Mouse (Mus musculus) urinary bladder, postnatal 10 days (tissue): ENCODE results near the gene Gucy2g.
"Not testable (repeated sequence)": the region's sequence is repeated elsewhere in the genome, so short reads cannot be mapped to it uniquely, and the experiment has no call there.

Source experiments
- DNase-seq: peaks from one replicate; pipeline ENCODE4 v3.0.0; 2022; ENCODE audit warnings: low spot score

Gucy2g gene

GRCm38 (mm10) chr19:55207205-55207604 is 33.8 kb downstream of the Gucy2g start:
- DNase-seq: no peak

DNA sequence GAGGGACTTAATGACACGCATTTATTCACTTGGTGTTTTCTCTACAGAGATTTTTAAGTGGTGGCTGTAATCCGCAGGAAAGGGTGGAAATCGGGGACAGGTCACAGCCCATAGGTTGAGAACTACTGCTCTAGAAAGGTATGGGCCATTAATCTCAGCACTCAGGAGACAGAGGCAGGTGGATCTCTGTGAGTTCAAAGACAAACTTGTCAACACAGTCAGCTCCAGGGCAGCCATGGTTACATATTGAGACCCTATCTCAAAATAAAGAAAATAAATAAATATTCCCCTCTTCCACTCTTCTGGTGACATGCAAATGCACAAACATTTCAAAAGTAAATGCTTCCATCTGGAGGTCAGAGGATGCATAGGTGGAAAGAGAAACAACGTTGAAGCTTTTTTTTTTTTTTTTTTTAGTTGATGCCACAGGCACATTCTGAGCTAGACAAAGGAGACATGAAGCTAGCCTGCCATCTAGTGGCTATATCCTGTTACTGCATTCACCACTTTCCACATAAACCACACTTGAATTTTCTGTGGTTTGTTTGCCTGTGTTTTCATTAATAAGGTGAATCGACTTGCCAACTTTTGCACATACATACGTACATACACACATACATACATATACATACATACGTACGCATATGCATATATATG is 34.4 kb downstream of the Gucy2g start:
- DNase-seq: no peak

GRCm38 (mm10) chr19:55198303-55198702 is 42.7 kb downstream of the Gucy2g start:
- DNase-seq: no peak

- no peak for DNase-seq
These were observed 45.5 kb downstream of the Gucy2g start for GRCm38 (mm10) chr19:55195574-55195973.

DNA sequence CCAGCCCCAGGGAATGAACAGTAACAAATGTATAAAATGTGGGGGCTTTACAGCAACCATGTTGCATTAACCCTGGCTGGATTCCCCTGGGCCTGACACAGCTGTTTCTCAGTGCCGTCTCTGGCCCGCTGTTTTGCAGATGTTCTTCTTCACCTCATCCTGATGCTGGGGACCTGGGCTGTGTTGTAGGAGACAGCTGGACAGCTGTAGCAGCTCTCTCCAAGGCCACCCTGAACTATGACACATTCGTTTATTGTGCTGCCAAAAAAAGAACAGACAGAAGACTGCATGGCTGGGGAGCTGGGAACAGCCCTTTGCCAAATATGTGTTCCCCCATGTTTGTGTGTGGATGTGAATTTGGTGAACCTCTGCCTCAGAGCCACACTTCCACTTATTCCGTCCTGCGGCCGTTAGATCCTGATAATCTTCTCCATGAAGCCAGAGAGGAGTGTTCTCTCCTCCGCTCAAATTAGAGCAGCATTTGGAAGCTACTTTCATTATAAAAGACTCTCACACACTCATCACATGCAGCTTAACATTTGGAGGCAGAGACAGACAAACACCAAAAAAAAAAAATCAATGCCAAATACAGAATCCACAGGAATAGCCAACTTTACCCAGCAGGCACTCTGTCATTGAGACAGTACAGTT is 46.4 kb downstream of the Gucy2g start:
- no peak for DNase-seq

GRCm38 (mm10) chr19:55193717-55194394 is 47.2 kb downstream of the Gucy2g start:
- no peak for DNase-seq

DNA sequence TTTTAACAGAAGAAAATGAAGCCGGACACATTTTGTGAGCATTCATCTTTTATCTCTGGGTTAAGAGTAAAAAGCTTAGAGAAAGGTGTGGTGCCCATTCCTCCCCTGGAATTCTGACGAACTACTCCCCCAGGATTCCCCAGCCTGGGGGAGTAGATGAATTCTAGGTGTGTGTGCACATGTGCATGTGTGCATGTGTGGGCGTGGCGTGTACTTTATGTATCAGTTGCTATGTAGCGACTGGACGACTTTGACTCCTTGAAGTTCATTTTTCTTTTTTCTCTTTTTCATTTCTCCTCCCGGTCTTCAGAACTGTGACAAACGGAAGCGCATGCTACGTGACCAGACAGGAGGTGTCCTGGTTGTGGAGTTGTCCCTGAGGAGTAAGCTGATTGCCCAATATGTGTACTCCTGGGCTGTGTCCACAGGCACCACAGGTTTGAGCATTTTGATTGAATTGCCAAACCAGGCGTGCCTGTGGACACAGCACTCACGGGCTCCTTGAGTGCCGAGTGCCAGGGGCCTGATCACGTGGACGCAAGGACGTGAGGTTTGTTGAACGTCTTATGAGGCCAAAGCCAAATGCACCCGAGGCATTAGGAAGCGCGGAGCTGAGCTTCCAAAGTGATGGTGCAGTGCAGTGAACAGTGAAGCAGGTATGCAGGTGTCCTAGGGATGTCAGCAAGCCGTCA is 48.6 kb downstream of the Gucy2g start:
- DNase-seq: no peak

DNA sequence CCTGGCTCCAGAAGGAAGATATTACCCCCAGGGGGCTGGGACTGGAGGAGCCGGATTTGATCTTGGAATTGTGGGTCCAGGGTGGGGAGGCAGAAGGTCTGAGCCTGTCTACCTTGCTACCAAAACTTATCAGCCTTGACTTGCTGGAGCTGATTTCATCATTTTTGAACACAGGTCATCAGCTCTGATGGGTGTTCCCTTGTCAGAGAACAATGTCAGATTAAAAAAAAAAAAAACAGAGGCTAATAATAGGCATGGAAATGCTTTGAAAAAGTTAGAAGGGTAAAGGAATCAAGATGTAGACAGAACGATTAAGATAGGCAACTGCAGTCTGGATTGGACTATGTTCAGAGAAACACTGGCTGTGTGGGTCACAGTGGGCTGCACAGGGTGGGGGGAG is 49.4 kb downstream of the Gucy2g start:
- no peak for DNase-seq

DNA sequence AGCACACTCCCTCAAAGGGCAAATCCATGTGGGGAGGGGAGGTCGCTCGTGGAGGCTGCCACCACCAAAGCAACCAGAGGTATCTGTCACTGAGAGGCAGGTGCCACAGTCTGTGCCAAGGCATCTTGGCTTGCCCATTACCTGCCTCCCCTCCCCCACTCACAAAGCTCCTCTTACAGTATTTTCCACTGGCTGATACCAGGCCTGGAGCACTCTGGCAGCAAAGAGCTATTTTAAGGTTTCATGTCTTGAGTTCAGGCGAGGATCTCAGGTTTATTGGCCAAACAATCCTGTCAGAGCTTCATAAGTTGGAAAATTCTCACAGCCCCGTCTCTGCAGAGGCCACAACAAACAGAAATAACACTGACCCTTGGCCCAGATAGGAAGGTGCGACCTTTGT is 51.0 kb downstream of the Gucy2g start:
- no peak for DNase-seq

GRCm38 (mm10) chr19:55185651-55186050 is 55.4 kb downstream of the Gucy2g start:
- no peak for DNase-seq

- DNase-seq: no peak
These were observed 56.0 kb downstream of the Gucy2g start for GRCm38 (mm10) chr19:55185074-55185473.

GRCm38 (mm10) chr19:55184442-55184841 is 56.6 kb downstream of the Gucy2g start:
- DNase-seq: no peak

DNA sequence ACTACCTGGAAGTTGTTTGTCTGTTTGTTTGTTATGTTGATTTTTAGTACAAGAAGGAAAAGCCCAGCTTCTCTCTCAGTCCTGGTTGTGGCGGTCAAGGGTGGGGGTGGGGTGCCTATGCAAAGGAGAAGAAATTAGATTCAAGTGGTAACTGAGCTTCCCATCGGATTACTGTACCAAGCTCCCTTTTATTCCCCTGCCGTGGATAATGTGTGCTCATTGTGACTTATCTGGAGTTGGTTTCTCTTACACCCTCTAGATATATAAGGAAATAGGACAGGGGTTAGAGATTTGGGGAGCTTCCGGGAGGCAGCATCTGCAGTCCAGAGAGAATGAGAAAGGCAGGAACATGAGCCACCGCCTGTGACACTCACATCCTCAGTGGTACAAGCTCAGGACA is 60.6 kb downstream of the Gucy2g start, which contains the start of gene Tectb:
Tectb (plus strand) TSS at position 301 of the 400 bp plus-strand sequence.
- no peak for DNase-seq

DNA sequence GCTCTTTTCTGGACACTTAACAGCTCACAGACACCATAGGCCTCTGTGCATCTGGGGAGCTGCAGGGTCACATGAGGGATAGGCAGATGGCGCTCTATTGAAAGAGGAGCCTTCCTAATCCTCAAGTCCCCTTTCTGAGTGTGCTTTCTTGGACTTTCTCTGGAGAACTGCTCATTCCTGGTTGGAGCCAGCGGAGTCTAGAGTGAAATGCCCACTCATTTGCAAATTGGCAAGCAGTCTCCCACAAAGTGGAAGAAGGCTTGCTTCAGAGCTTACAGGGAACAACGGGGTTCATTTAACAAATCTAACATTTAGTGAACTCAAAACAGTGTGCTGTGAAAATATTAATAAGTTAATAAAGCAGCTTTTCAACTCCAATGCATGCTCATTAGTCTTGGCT is 63.9 kb downstream of the Gucy2g start:
- no peak for DNase-seq

DNA sequence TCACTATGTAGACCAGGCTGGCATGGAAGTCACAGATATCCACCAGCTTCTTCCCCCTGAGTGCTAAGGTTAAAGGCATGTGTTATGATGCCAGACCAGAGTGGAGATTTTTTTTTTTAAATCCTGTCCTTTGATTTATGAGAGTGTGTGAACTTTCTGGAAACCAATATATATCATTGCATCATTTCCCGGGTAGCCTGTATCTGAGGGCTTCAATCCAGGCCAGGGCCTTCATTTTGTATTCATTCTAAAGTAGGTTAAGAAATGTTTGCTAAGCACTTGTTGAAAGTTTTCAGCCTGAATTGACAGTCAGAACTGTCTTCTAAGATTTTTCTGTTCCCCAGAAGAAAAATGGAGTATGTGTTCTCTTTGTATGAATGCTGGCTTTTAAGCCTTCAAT is 69.5 kb downstream of the Gucy2g start:
- DNase-seq: no peak

- no peak for DNase-seq
These were observed 70.6 kb downstream of the Gucy2g start for GRCm38 (mm10) chr19:55170399-55170798.

DNA sequence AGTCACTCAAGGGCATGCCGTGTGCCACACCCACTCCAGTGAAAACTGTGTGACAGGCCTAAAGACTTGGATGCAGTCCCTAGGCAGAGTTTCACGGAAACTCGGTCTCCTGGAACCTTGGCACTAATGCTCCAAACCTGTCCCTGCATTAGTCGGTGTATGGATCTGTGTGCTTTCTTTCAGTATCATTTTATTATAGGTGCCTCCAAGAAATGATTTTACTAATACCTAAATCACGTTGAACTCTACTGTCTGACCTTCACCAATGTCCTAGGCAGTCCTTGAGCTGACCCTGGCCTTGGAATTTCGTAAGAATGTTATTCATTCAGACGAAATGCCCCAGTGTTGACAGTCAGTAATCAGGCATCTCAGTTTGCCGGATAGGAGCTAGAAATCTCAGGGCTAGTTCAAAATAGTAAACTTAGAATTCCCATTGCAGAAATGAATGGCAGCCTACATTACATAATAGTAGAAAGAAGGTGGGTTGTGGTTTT is 71.8 kb downstream of the Gucy2g start:
- DNase-seq: not testable (repeated sequence)

GRCm38 (mm10) chr19:55168360-55168759 is 72.7 kb downstream of the Gucy2g start:
- DNase-seq: no peak

- no peak for DNase-seq
These were observed 73.3 kb downstream of the Gucy2g start for GRCm38 (mm10) chr19:55167741-55168140.

- no peak for DNase-seq
These were observed 74.3 kb downstream of the Gucy2g start for GRCm38 (mm10) chr19:55166741-55167140.

DNA sequence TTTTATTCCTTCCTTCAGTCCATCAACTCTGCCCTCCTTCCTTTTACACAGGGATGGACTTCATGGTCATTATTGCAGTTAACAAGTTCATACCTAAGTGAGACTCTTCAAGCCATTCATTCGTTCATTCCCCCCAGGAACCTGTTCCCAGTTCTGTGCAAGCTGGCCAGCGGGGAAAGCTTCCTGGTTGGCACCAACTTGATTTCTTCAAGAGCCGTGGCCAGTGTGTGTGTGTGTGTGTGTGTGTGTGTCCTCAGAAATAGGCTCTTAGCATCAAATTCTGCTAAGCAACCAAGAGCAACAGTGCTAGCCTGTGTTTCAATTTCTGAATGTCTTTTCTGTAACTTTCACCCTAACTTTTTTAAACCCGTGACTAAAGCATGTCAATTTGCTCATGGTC is 75.1 kb downstream of the Gucy2g start:
- no peak for DNase-seq

DNA sequence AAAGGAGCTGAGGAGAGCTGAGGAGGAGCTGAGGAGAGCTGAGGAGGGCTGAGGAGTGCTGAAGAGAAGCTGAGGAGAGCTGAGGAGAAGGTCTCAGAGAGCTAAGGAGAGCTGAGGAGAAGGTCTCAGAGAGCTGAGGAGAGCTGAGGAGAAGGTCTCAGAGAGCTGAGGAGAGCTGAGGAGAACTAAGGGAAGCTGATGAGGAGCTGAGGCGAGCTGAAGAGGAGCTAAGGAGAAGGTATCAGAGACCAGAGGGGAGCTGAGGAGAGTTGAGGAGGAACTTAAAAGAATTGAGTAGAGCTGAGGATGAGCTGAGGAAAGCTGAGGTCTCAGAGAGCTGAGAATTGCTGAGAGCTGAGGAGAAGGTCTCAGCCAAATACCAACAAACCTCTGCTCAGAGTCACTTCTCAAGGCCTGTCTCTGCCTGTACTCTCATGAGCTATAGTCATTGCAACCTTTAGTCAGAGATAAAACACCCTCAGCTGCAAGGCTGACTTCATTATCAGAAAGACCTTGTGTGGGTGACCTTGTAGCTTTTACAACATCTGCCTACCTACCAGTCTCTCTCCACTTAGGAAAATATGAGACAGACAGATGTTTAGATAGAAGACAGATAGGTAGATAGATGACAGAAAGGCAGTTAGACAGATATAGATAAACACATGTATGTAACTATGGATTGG is 75.7 kb downstream of the Gucy2g start:
- no peak for DNase-seq
